Mouse (Mus musculus) intestine, embryonic 14.5 days (tissue): ENCODE results near the gene Mapk9. TPM values are rescaled to one million over a fixed set of nuclear protein-coding genes. Genes with fewer than 3 reads are reported as not detected.
A peak's percentile ranks its signal among the peaks of the same experiment; 100 is the strongest.

ENCODE experiments used
- ATAC-seq: fragments of 200-750 bp; cut with Nextera tagmentation; replicated peaks from 2 replicates; pipeline ENCODE4 v1.8.0; 2017; ENCODE audit warnings: low read depth, moderate number of reproducible peaks, moderate TSS enrichment, moderate library complexity; ENCODE audit not compliant: low FRiP score, low TSS enrichment
- DNase-seq: peaks from one replicate; pipeline ENCODE4 v3.0.0-alpha.2; 2018; ENCODE audit warnings: low spot score
- H3K27ac ChIP-seq: fragments of 300-500 bp; sonication (generic); 2 replicates; pipeline ENCODE4 v1.5.1; 2014; ENCODE audit warnings: low read depth, mild to moderate bottlenecking, control low read depth
- H3K27me3 ChIP-seq: fragments of 300-500 bp; sonication (generic); replicated peaks from 2 replicates; pipeline ENCODE4 v1.6.1; 2014; ENCODE audit warnings: low read length, control low read depth; ENCODE audit not compliant: control insufficient read depth, insufficient read depth
- H3K36me3 ChIP-seq: fragments of 300-500 bp; sonication (generic); 2 replicates; pipeline ENCODE4 v1.6.1; 2014; ENCODE audit warnings: low read length, control low read depth; ENCODE audit not compliant: control insufficient read depth, insufficient read depth
- H3K4me1 ChIP-seq: fragments of 300-500 bp; sonication (generic); replicated peaks from 2 replicates; pipeline ENCODE4 v1.6.1; 2014; ENCODE audit warnings: low read length, control low read depth, mixed read lengths; ENCODE audit not compliant: control insufficient read depth, insufficient read depth
- H3K4me2 ChIP-seq: fragments of 300-500 bp; sonication (generic); 2 replicates; pipeline ENCODE4 v1.6.1; 2014; ENCODE audit warnings: low read length
- H3K4me3 ChIP-seq: fragments of 300-500 bp; sonication (generic); 2 replicates; pipeline ENCODE4 v1.5.1; 2014; ENCODE audit warnings: low read depth, low read length, control low read depth, mixed read lengths
- H3K9ac ChIP-seq: fragments of 300-500 bp; sonication (generic); 2 replicates; pipeline ENCODE4 v1.6.1; 2014; ENCODE audit warnings: mild to moderate bottlenecking, low read length
- H3K9me3 ChIP-seq: fragments of 300-500 bp; sonication (generic); 2 replicates; pipeline ENCODE4 v1.6.1; 2016; ENCODE audit warnings: low read length, control low read depth; ENCODE audit not compliant: control insufficient read depth
- WGBS: fragments of 180-500 bp; shearing (Covaris S2); extraction: QIAGEN DNeasy Blood & Tissue Kit; methylation state at CpG from one replicate; pipeline ENCODE4 v1.1.7; 2014; 5-methylcytosine and 5-hydroxymethylcytosine counted together
- polyA plus RNA-seq: library from polyadenylated mRNA; unstranded; fragments of >200 nt; fragmentation: Nextera tagmentation; extraction: Ambion mirVana; gene quantifications from 2 replicates; pipeline ENCODE4 v1.2.1, GENCODE M21; 2014

Gene Mapk9
- polyA plus RNA-seq, 1 experiment from 2014 or later = 32.2 TPM

DNA sequence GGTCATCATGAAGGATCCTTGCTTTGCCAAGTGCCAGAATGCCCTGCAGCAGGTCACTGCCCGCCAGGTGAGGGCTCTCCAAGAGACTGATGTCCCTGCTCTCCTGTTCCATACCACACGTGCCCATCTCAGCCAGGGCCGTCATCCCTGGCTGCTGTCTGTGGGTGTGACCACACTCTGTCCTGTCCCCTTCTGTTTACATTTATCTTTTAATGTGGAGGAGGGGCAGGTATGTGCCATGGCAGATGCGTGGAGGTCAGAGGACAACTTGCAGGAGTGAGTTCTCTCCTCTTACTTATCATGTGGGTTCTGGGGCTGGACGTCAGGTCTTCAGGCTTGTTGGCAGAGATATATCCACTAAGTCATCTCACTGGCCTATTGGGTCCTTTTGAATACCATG lies 13.6 kb upstream of the Mapk9 start:
- peaks cover 12% of the 10 kb centered on the region for H3K4me1 ChIP-seq
- no peak overlapping the region for H3K4me2 ChIP-seq
- no peak overlapping the region for H3K4me3 ChIP-seq
- ATAC-seq = no peak
- no peaks in the 10 kb centered on the region for H3K9me3 ChIP-seq
- H3K27me3 ChIP-seq = no peaks in the 10 kb centered on the region
- H3K27ac ChIP-seq = no peak overlapping the region
- no peak overlapping the region for H3K9ac ChIP-seq
- DNase-seq = no peak
- WGBS = 84% methylated on average over 5 of the region's 5 CpGs
- peaks cover 30% of the 10 kb centered on the region for H3K36me3 ChIP-seq

DNA sequence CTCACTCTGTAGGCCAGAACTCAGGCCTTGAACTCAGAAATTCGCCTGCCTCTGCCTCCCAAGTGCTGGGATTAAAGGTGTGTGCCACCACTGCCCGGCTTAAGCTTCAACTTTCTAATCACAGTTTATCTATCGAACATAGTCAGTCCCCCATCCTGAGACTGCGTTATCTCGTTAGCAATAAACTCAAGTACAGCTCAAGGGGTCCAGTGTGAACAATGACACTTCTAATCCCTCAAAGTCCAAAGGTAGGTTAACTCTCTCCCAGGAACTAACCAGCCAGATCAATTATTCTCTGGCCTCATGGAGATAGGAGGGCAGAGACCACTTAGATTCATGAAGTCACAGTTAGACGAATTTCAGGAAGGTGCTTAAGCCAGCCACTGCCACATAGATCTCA lies 12.3 kb upstream of the Mapk9 start:
- H3K27ac ChIP-seq = no peak overlapping the region
- no peaks in the 10 kb centered on the region for H3K9me3 ChIP-seq
- WGBS = 84% methylated on average over 6 of the region's 6 CpGs
- no peak overlapping the region for H3K4me3 ChIP-seq
- H3K36me3 ChIP-seq = peaks cover 30% of the 10 kb centered on the region
- ATAC-seq = no peak
- no peaks in the 10 kb centered on the region for H3K27me3 ChIP-seq
- no peak for DNase-seq
- no peak overlapping the region for H3K9ac ChIP-seq
- H3K4me2 ChIP-seq = no peak overlapping the region
- H3K4me1 ChIP-seq = peaks cover 7% of the 10 kb centered on the region

DNA sequence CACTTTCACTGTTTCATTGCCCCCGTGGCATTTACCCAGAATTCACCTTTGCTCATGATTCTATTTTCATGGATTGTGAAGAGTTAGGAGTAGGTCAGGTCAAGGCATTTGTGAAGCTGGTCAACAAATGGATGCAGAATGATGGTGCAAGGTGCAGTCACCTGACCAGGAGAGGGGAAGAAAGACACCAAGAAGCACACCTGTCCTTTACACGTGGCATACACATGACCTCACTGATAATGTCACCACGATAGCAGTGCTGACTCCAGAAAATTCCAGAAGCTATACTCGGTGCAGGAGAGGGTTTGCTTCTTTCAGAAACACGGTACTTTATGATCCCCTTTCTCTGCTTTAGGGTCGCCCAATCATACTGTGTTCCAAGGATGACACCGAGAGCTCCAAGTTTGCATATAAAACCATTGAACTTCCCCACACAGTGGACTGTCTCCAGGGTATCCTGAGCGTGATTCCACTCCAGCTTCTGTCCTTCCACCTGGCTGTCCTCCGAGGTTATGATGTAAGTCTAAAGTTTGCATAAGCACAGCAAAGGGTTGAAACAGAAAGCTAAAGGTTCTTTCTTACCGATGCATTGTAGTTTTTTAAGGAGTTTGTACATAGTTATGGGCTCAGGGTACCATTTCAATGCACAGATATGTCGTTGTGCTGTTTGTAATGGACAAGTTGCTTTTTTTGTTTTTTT lies 11.1 kb upstream of the Mapk9 start:
- no peak for ATAC-seq
- H3K4me2 ChIP-seq = no peak overlapping the region
- no peaks in the 10 kb centered on the region for H3K27me3 ChIP-seq
- H3K27ac ChIP-seq = no peak overlapping the region
- no peak overlapping the region for H3K4me3 ChIP-seq
- H3K4me1 ChIP-seq = no peaks in the 10 kb centered on the region
- WGBS = 94% methylated on average over 11 of the region's 11 CpGs
- no peak for DNase-seq
- H3K9me3 ChIP-seq = no peaks in the 10 kb centered on the region
- H3K36me3 ChIP-seq = peaks cover 30% of the 10 kb centered on the region
- H3K9ac ChIP-seq = no peak overlapping the region

DNA sequence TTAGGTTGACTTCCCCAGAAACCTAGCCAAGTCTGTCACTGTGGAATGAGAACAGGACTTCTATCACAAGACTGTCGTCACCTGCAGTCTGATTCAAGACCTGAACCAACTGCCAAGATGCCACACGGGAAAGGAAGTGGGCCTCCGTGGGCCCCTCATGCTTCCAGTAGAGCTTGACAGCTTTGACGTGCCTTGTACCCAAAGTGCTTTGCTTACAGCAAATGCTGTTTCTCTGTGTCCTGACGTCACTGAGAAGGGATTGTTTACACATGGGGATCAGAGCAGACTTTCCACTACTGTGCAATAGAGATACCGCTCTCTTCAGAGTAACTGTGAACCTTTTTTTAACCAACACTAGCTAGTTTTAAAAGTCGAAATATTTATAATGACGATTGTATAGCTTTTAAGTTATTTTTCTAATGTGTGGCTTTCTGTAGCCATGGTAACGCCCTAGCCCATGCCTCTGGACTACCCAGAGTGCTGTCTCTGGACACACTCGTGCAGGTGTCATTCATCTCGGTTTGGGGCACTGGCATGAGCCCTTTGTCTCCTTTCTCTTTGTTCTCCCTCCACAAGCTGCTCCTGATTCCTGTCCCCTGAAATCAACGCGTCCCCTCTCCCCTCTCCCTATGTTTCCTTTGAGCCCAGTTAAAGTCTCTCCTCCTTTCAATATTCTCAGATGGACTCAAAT lies 8.7 kb upstream of the Mapk9 start:
- Histone ChIP-seq H3K4me3 (no peak overlapping the region), H3K4me2 (no peak overlapping the region), H3K27me3 (no peaks in the 10 kb centered on the region), H3K4me1 (no peaks in the 10 kb centered on the region), H3K9me3 (no peaks in the 10 kb centered on the region), H3K9ac (no peak overlapping the region), H3K36me3 (peaks cover 27% of the 10 kb centered on the region), H3K27ac (no peak overlapping the region)
- ATAC-seq (no peak), DNase-seq (no peak)
- 63% methylated on average over 13 of the region's 13 CpGs for WGBS

DNA sequence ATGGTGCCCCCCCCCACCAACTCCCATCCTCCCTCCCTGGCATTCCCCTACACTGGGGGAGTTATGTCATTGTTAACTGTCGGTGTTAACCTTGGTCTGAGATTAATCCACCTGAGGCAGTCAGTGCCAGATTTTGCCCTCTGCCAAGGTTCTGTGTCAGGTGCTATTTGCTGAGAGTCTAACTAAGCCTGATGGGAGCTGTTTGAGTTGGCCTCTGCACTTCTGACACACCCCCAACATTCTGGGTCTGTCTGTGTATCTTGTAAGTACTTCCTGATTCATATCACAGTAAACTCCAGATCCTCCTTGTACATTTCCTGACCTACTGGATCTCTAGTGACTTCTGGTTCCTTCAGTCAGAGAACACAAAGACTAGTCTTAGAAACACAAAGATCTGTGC lies 5.9 kb upstream of the Mapk9 start:
- Histone ChIP-seq H3K4me3 (no peak overlapping the region), H3K4me1 (no peaks in the 10 kb centered on the region), H3K4me2 (no peak overlapping the region), H3K36me3 (peaks cover 5% of the 10 kb centered on the region), H3K9ac (no peak overlapping the region), H3K9me3 (no peaks in the 10 kb centered on the region), H3K27me3 (no peaks in the 10 kb centered on the region), H3K27ac (no peak overlapping the region)
- ATAC-seq (0 out of 2 replicates have a peak, but pooled peaks have one; percentile 47), DNase-seq (no peak)
- WGBS = 75% methylated on average over 1 of the region's 1 CpGs

DNA sequence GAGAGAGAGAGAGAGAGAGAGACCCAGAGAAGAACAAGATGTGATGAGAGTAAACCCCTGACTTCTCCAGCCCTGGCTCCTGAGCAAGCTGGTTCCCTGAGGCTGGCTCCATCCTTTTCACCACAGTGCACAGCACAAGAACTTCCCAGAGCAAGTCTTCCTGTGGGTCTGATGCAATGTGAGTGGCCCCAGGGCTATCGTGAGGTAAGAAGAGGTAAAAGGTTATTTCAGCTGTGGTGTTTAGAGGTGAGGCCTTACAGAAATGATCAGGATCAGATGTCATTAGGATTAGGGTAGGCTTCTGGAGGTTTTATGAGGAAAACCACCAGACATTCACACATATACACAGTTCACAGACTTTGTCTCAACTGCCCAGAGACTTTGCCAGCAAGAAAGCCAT lies 4.7 kb upstream of the Mapk9 start:
- no peak overlapping the region for H3K9ac ChIP-seq
- no peak overlapping the region for H3K27ac ChIP-seq
- WGBS = 83% methylated on average over 1 of the region's 1 CpGs
- ATAC-seq = no peak
- no peaks in the 10 kb centered on the region for H3K9me3 ChIP-seq
- H3K27me3 ChIP-seq = no peaks in the 10 kb centered on the region
- H3K4me1 ChIP-seq = 0 out of 2 replicates have a peak, but pooled peaks cover 3% of the 10 kb centered on the region
- H3K4me2 ChIP-seq = no peak overlapping the region
- no peak overlapping the region for H3K4me3 ChIP-seq
- no peak for DNase-seq
- no peaks in the 10 kb centered on the region for H3K36me3 ChIP-seq

DNA sequence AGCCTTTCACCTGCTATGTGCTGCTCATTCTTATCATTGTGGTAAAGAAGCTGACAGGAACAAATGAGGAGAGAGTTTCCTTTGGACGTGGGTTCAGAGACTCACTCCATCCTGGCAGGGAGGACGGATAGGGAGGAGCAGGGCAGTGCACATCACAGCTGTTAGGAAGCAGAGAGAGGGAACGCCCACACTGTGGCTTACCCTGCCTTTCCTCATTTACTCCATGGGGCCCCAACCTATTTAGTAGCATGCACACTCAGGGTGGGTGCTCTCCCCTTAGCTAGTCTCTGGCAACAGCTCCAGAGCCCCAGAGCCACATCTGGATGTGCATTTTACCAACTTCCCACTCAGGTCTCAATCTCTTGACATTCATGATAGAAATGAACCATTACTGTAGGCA lies 3.8 kb upstream of the Mapk9 start:
- WGBS = 38% methylated on average over 3 of the region's 3 CpGs
- no peak overlapping the region for H3K27ac ChIP-seq
- peaks cover 8% of the 10 kb centered on the region for H3K4me1 ChIP-seq
- no peak overlapping the region for H3K4me3 ChIP-seq
- DNase-seq (no peak), ATAC-seq (no peak)
- H3K9me3 ChIP-seq = no peaks in the 10 kb centered on the region
- H3K36me3 ChIP-seq = no peaks in the 10 kb centered on the region
- H3K9ac ChIP-seq = no peak overlapping the region
- no peak overlapping the region for H3K4me2 ChIP-seq
- H3K27me3 ChIP-seq = no peaks in the 10 kb centered on the region

DNA sequence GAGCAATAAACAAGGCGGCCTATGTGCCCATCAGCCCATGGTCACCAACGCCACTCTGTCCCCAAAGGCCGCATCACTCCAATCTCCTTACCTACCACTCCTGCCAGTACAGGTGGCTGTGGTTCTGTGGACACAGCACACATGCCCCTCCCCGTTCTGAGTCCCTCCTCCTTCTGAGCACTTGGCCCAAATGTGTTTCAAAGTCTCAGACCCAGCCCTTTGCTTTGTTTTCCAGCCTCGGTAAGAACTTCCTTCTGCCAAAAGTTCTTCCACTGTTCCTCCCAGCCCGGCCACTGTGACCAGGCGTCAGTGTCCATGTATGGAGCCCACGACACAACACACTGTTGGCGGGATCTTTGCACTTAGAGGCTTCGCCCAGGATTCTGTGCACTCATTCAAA lies 2.2 kb upstream of the Mapk9 start:
- Histone ChIP-seq H3K9ac (no peak overlapping the region), H3K4me1 (peaks cover 19% of the 10 kb centered on the region), H3K4me2 (no peak overlapping the region), H3K9me3 (no peaks in the 10 kb centered on the region), H3K4me3 (no peak overlapping the region), H3K36me3 (no peaks in the 10 kb centered on the region), H3K27me3 (no peaks in the 10 kb centered on the region), H3K27ac (no peak overlapping the region)
- DNase-seq (no peak), ATAC-seq (no peak)
- WGBS = 91% methylated on average over 10 of the region's 10 CpGs

DNA sequence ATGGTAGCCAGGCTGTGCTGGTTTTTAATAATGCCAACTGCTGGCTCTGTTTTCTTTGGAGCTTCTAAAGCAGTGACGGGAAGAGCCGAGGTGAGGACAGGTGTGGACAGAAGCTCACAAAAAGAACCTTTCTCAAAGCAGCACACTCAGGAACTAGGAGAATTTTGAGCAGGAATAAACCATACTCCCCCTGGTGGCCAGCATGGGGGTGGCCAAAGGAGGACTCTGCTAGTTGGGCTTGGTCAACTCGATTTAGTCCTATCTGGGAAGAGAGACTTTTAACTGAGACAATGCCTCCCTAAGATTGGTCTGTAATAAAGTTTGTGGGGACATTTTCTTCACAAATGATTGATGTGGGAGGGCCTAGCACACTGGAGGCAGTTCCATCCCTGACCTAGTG lies 1.6 kb upstream of the Mapk9 start:
- WGBS = 43% methylated on average over 3 of the region's 3 CpGs

More for the DNA sequence above, 1.6 kb upstream of the Mapk9 start:
- peaks cover 19% of the 10 kb centered on the region for H3K4me1 ChIP-seq
- no peak overlapping the region for H3K27ac ChIP-seq
- no peak for ATAC-seq
- peak; percentile 75 for DNase-seq
- H3K4me2 ChIP-seq = no peak overlapping the region
- H3K4me3 ChIP-seq = no peak overlapping the region
- H3K9ac ChIP-seq = no peak overlapping the region
- H3K9me3 ChIP-seq = no peaks in the 10 kb centered on the region
- no peaks in the 10 kb centered on the region for H3K36me3 ChIP-seq
- no peaks in the 10 kb centered on the region for H3K27me3 ChIP-seq
